Mouse (Mus musculus): ENCODE data around the gene 1110004F10Rik.

1110004F10Rik gene

DNA sequence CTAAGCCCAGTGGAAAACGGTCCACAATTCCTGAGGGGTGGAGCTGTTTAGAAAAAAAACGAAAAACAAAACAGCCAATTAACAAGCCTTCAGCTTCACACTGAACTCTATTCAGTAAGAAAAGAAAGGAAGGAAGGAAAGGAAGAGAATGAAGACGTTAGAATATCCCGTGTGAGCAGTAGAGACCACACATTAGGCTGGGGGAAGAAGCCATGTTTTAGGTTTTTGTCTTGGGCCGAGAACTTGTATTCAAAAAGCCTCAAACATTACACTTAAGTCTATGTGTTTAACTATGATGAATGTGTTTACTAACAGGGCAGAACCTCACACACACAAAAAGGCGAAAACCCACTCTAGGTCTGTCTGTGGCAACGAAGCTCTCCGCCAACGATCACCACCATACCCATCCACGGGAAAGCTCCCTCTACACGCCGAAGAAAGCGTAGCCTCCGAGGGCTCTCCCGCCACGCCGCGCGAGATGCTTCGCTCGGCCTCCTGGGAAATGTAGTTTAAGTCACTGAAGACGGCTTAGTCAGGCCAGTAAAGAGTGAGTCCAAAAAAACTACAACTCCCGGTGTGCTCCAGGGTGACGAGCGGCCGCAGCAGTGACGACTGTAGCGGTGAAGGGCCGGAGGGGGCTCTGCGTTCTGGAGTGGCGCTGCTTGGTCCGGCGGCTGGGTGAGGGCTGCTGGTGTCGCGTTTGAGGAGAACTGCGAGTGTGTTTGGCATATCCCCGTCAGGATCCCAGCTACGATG is 53.7 kb downstream of the 1110004F10Rik start:
- peak; percentile 96 for DNase-seq (ENCODE audit: low read depth, low spot score)

- no peak for DNase-seq (ENCODE audit: low read depth, low spot score)
These were observed 54.3 kb downstream of the 1110004F10Rik start for GRCm38 (mm10) chr7:116093466-116093850.

GRCm38 (mm10) chr7:116099952-116100528 is 60.8 kb downstream of the 1110004F10Rik start:
- DNase-seq (ENCODE audit: low read depth, low spot score), result no peak

DNA sequence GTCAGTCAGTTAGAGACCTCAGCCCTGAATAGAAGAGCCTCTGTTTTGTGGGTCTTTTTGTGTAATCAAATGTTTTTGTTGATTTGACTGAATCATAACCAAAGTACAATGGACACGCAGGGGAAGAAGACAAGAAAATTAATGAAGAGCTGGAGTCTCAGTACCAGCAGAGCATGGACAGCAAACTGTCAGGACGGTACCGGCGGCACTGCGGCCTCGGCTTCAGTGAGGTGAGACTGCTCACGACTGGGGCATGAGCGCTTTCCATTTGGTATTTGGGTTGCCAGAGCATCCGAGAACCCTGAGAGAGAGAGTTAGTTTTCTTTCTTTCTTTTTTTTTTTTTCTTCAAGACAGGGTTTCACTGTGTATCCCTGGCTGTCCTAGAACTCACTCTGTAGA is 63.9 kb downstream of the 1110004F10Rik start:
- DNase-seq (ENCODE audit: low read depth, low spot score), result no peak

DNA sequence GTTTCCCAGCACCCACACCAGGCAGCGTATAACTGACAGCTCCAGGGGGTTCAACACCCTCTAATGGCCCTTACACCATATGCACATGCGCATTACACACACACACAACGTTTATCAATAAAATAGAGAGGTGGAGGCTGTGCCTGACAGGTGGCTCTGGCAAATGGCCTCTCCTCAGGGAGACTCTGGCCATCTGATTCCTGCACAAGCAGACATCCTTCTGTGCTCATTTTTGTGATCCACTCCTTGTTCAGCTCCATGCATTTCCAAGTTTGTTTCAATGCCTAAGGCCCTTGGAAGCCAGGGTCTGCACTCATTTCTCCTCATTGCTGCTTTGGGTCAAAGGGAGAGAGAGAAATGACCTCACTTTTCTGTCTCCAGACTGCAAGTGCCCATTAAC is 71.5 kb downstream of the 1110004F10Rik start:
- DNase-seq (ENCODE audit: low read depth, low spot score), result no peak

DNA sequence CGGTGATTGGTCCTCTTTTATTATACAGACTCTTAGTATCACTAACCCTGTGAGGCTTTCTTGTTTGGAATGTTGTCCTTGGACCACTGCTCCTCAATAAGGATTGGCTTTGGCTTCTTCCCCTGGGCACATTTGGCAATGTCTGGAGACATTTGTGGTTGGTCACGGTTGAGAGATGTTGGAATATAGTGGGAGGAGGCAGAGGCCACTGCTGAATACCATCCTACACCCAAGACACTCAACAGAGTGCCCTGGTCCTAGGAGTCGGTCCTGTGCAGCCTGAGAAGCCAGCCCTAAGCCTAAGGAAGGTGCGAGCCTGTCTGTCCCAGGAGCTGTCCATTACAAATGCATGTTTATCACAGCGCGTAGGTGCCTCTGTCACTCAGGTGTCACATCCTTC is 72.3 kb downstream of the 1110004F10Rik start:
- no peak for DNase-seq (ENCODE audit: low read depth, low spot score)

GRCm38 (mm10) chr7:116115216-116115930 is 76.2 kb downstream of the 1110004F10Rik start:
- DNase-seq (ENCODE audit: low read depth, low spot score), result no peak

DNA sequence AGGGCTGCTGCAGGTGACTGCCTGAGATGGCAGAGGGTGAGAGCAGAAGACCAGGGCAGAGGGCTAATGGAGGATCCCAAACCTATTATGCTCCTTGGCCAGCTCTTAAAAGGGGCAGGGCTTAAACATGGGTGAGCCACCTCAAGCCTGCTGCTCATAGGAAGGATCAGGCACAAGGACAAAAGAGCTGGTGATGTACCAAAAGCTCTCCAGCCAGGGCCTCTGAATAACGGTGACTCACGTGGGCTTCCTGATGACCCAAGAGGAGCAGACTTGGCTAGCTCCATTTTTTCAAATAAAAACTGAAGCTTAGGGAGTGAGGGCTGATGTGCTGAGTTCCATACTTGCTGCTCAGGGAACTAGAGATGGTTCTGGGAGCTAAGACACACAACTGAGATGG is 76.8 kb downstream of the 1110004F10Rik start:
- DNase-seq (ENCODE audit: low read depth, low spot score), result no peak

GRCm38 (mm10) chr7:116119306-116119857 is 80.2 kb downstream of the 1110004F10Rik start:
- DNase-seq (ENCODE audit: low read depth, low spot score), result no peak

DNA sequence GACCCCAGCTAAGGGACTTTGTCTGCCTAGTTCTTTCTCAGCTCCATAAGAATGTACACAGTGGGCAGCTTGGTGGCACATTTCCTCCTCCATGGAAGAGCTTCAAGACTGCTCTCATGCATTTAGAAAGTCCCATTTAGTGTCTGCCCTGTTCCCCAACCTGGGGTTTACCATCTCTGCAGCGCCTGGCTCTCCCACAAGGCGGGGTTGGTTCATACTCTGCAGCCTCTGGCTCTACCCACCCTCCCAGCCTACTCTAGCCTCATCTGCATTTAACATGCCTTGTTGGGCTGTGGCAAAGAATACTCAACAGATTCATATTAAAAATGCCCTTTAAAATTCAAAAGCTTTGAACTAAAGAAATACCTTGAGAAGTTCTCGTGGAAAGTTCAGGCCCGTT is 81.5 kb downstream of the 1110004F10Rik start:
- DNase-seq (ENCODE audit: low read depth, low spot score), result no peak

GRCm38 (mm10) chr7:116121202-116121601 is 82.0 kb downstream of the 1110004F10Rik start:
- no peak for DNase-seq (ENCODE audit: low read depth, low spot score)

DNA sequence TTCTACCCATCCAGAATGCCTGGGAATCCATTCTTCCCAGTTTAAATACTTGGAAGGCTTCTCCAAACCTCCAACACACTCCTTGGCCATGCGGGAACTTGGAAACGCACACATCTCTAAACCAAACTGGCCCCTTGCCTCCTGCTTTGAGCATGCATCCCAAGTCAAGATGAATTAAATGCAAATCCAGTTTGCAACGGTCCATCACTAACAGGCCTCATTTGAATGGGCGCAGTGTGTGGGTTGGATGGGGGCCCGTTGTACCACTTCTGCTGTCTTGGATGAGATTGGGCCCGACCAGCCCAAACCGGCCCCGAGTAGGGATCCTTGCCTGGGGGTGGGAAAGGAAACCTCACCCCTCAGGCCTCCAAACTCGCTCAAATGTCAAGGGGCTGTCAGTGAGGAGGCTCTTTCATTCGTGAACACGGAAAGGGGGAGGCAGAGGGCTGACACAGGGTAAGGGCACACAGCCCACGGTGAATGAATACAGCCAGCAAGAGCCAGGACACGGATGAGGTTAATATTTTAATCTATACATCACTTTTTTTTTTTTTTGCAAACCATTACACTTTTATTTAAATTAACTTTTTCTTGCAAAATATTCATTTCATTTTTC is 83.9 kb downstream of the 1110004F10Rik start:
- no peak for DNase-seq (ENCODE audit: low read depth, low spot score)

GRCm38 (mm10) chr7:116123597-116123985 is 84.4 kb downstream of the 1110004F10Rik start:
- DNase-seq (ENCODE audit: low read depth, low spot score), result no peak

GRCm38 (mm10) chr7:116124057-116124456 is 84.9 kb downstream of the 1110004F10Rik start:
- DNase-seq (ENCODE audit: low read depth, low spot score), result no peak

DNA sequence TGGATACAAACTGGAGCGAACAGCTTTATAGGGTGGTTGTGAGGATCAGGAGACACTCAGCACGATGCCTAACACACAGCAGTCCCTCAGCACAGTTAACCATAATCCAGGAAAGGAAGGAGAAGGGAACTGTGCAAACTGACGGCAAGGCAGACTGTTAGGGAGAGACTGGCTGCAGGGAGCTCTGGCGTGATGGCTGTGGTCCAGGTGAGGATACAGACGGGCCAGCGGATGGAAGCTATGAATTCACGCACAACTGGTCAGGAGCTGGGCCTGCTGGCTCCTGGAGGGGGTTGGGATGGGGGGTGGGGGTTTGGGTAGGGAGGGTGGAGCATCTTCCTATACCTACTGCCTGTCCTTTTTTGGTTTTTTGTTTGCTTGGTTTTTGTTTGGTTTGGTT is 86.5 kb downstream of the 1110004F10Rik start:
- DNase-seq (ENCODE audit: low read depth, low spot score), result no peak

- DNase-seq (ENCODE audit: low read depth, low spot score), result no peak
These were observed 87.9 kb downstream of the 1110004F10Rik start for GRCm38 (mm10) chr7:116127052-116127451.

DNA sequence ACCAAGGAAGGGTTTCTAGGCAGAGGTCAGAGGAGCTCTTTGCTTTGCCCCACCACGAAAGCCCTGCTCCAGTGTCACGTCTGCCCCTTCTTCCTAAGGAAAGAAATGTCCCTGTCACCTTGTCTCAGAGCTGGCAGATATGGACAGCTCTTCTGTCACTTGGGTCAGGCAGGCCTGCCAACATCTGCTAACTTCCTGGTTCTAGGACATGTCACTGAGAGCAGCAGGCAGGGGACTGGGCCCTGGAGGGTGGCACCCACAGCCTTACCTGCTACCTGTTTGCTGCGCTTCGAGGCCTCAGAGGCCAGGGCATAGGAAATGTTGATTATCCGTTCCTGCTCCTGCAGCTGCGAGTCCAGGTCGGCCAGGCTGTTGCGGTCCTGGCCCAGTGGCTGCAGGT is 89.1 kb downstream of the 1110004F10Rik start:
- no peak for DNase-seq (ENCODE audit: low read depth, low spot score)

- DNase-seq (ENCODE audit: low read depth, low spot score), result no peak
These were observed 90.2 kb downstream of the 1110004F10Rik start for GRCm38 (mm10) chr7:116129374-116129773.

DNA sequence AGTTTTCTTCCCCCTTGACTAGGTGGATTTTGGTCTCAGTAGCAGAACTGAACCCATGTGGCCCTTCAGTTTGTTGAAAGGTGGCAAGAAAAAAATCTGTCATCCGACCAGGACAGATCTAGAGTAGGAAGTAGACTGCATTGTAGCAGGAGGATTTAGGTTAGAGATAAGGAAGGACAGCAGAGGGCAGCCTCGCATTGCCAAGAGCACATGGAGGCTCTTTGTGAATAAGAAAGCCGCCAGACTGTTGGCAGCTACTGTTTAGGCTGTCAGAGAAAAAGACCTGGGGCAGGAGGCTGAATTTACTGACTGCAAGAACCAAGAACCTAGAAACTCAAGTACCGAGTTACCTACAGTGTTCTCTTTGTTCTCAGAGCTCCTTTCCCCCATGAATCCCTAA is 92.2 kb downstream of the 1110004F10Rik start:
- peak; percentile 36 for DNase-seq (ENCODE audit: low read depth, low spot score)

DNA sequence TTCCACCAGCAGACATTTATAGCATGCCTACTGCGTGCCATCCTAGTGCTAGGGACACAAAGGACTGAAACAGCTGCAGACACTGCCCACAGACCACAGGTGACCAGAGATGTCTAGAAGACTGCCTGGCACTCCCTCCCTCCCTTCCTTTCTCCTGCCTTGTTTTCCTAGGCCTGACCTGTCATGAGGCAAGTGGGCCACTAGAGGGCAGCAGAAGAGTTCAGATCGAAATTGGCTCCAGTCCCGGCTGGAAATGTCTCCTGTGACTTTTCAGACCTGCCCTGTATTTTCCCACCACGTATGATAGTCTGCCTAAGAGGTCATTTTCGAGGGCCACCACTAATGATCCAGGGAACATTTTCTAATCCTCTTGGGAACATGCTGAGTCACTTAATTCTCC is 92.9 kb downstream of the 1110004F10Rik start:
- DNase-seq (ENCODE audit: low read depth, low spot score), result peak; percentile 57

GRCm38 (mm10) chr7:116134413-116135292 is 95.5 kb downstream of the 1110004F10Rik start:
- no peak for DNase-seq (ENCODE audit: low read depth, low spot score)
